Mouse (Mus musculus) thymus, adult 2 months (tissue): Measurements from ENCODE around the gene Klkb1.

Experiments used
- CTCF ChIP-seq: fragments of 200-500 bp; IDR thresholded peaks from 2 replicates; pipeline ENCODE4 v1.5.1; 2012; ENCODE audit warnings: mild to moderate bottlenecking, control low read depth, low read length, moderate library complexity, borderline replicate concordance; ENCODE audit not compliant: control insufficient read depth, poor library complexity, insufficient read depth; ENCODE audit errors: extremely low read depth
- POLR2A ChIP-seq: fragments of 200-500 bp; IDR thresholded peaks from 2 replicates; pipeline ENCODE4 v1.6.1; 2012; ENCODE audit warnings: mild to moderate bottlenecking, low read length, control low read depth, moderate library complexity; ENCODE audit not compliant: control insufficient read depth, poor library complexity, insufficient read depth; ENCODE audit errors: extremely low read depth

GRCm38 (mm10) chr8:45277453-45277852 is 17.2 kb downstream of the Klkb1 start:
- TF ChIP-seq CTCF (no peak), POLR2A (no peak)
